Comparison of ENCODE assay signal across 9 mouse cellular contexts in genomic region chr4:88356652-88357051, GRCm38 (mm10).
DNase-seq lines count a peak whose midpoint lies in the region; ATAC-seq and TF ChIP-seq lines count a peak whose summit lies in the region.
"Had no signal": no experiment of that assay in that cellular context is flagged by ENCODE, and none has a peak within 500 bp of the region (broad histone marks: within the 10 kb centered on the region; RNA-seq: fewer than 3 reads in every experiment).

No protein-coding gene starts in this region.

- WGBS in heart, adult 2 months: 72% methylated on average over 2 of the region's 2 CpGs
- 54% methylated on average over 2 of the region's 2 CpGs for WGBS in heart, embryonic 12.5 days
- 64% methylated on average over 2 of the region's 2 CpGs for WGBS in midbrain, postnatal 0 days
- 73% methylated on average over 2 of the region's 2 CpGs for WGBS in midbrain, embryonic 13.5 days

- intact Hi-C loops in heart, adult 2 months (cut with DNase I): no loop called here

- H3K36me3 ChIP-seq in heart, adult 2 months (ENCODE audit: control insufficient read depth, insufficient read depth, low read length): no peaks in the 10 kb centered on the region
- H3K36me3 ChIP-seq in heart, embryonic 12.5 days: 0 out of 2 replicates have a peak, but pooled peaks cover 4% of the 10 kb centered on the region
- H3K36me3 ChIP-seq in midbrain, postnatal 0 days (ENCODE audit: insufficient read depth, low read length): no peaks in the 10 kb centered on the region; the same call in 1 of the 2 replicates
- no peaks in the 10 kb centered on the region; the same call in 1 of the 2 replicates for H3K36me3 ChIP-seq in midbrain, embryonic 13.5 days
- H3K36me3 ChIP-seq: midbrain, embryonic 15.5 days had no signal

- TF ChIP-seq CTCF in heart, adult 2 months (IDR thresholded peaks at IDR 0.05): peak; percentile 45
- TF ChIP-seq CTCF in midbrain, postnatal 0 days (IDR thresholded peaks at IDR 0.05): peak; percentile 50

- no peaks in the 10 kb centered on the region for H3K27me3 ChIP-seq in heart, adult 2 months (ENCODE audit: control insufficient read depth, insufficient read depth, low read length)
- H3K27me3 ChIP-seq in heart, embryonic 12.5 days (replicated peaks): no peaks in the 10 kb centered on the region
- H3K27me3 ChIP-seq in midbrain, postnatal 0 days (ENCODE audit: insufficient read depth, low read length): no peaks in the 10 kb centered on the region
- no peaks in the 10 kb centered on the region for H3K27me3 ChIP-seq in midbrain, embryonic 13.5 days
- H3K27me3 ChIP-seq: midbrain, embryonic 15.5 days had no signal

- no peaks in the 10 kb centered on the region for H3K4me1 ChIP-seq in heart, adult 2 months (ENCODE audit: control insufficient read depth, insufficient read depth, low read length)
- H3K4me1 ChIP-seq in heart, embryonic 12.5 days (replicated peaks): no peaks in the 10 kb centered on the region
- H3K4me1 ChIP-seq in midbrain, postnatal 0 days (ENCODE audit: insufficient read depth, low read length): no peaks in the 10 kb centered on the region
- peaks cover 3% of the 10 kb centered on the region; the same call in 1 of the 2 replicates for H3K4me1 ChIP-seq in midbrain, embryonic 13.5 days (replicated peaks)
- H3K4me1 ChIP-seq: midbrain, embryonic 15.5 days had no signal

- H3K79me2 ChIP-seq in heart, adult 2 months (replicated peaks; ENCODE audit: control insufficient read depth, insufficient read depth, low read length): no peaks in the 10 kb centered on the region

- TF ChIP-seq EP300 in heart, adult 2 months (IDR thresholded peaks at IDR 0.05; ENCODE audit: insufficient read depth, low read depth, low read length): no peak

- no peak for TF ChIP-seq POLR2A in heart, adult 2 months (IDR thresholded peaks at IDR 0.05; ENCODE audit: insufficient read depth, low read depth, low read length)

- no peak for ATAC-seq in heart, embryonic 12.5 days (ENCODE audit: insufficient number of reproducible peaks, low FRiP score)
- no peak for ATAC-seq in midbrain, postnatal 0 days (ENCODE audit: low FRiP score)
- ATAC-seq in midbrain, embryonic 13.5 days: no peak
- peak; percentile 71 for ATAC-seq in granulocyte monocyte progenitor cell, adult 5-6 weeks (replicated peaks; ENCODE audit: poor library complexity, severe bottlenecking)
- ATAC-seq: midbrain, embryonic 15.5 days had no signal

- H3K9ac ChIP-seq in heart, adult 2 months (ENCODE audit: low read depth, low read length): no peak overlapping the region
- no peak overlapping the region for H3K9ac ChIP-seq in heart, embryonic 12.5 days
- no peak overlapping the region for H3K9ac ChIP-seq in midbrain, postnatal 0 days (replicated peaks; ENCODE audit: low read length, poor library complexity, severe bottlenecking)
- H3K9ac ChIP-seq in midbrain, embryonic 13.5 days (replicated peaks): no peak overlapping the region
- H3K9ac ChIP-seq: midbrain, embryonic 15.5 days had no signal

- no peak overlapping the region for H3K4me2 ChIP-seq in heart, embryonic 12.5 days
- H3K4me2 ChIP-seq in midbrain, postnatal 0 days (ENCODE audit: low read depth, low read length, poor library complexity, severe bottlenecking): no peak overlapping the region
- no peak overlapping the region for H3K4me2 ChIP-seq in midbrain, embryonic 13.5 days (replicated peaks)
- H3K4me2 ChIP-seq: midbrain, embryonic 15.5 days had no signal

- no peak for DNase-seq in heart, adult 2 months
- DNase-seq in midbrain, postnatal 0 days (ENCODE audit: low spot score): no peak
- DNase-seq in thymus, postnatal 25 days: peak; percentile 16
- DNase-seq in T-cell, adult 2 months (ENCODE audit: low spot score): no peak
- no peak for DNase-seq in testis, postnatal 14 days (ENCODE audit: low spot score)

- no peaks in the 10 kb centered on the region for H3K9me3 ChIP-seq in heart, embryonic 12.5 days (replicated peaks)
- H3K9me3 ChIP-seq in midbrain, postnatal 0 days (ENCODE audit: low read length): no peaks in the 10 kb centered on the region
- H3K9me3 ChIP-seq in midbrain, embryonic 13.5 days: no peaks in the 10 kb centered on the region
- H3K9me3 ChIP-seq: midbrain, embryonic 15.5 days had no signal

- no peak overlapping the region for H3K4me3 ChIP-seq in heart, adult 2 months
- no peak overlapping the region for H3K4me3 ChIP-seq in heart, embryonic 12.5 days
- H3K4me3 ChIP-seq in midbrain, postnatal 0 days (ENCODE audit: low read depth, low read length): no peak overlapping the region
- no peak overlapping the region for H3K4me3 ChIP-seq in midbrain, embryonic 13.5 days (replicated peaks)
- H3K4me3 ChIP-seq: midbrain, embryonic 15.5 days had no signal

- H3K27ac ChIP-seq in heart, adult 2 months: no peak overlapping the region
- no peak overlapping the region for H3K27ac ChIP-seq in heart, embryonic 12.5 days (ENCODE audit: poor library complexity, severe bottlenecking)
- H3K27ac ChIP-seq in midbrain, postnatal 0 days (ENCODE audit: low read depth, low read length): no peak overlapping the region
- H3K27ac ChIP-seq in midbrain, embryonic 13.5 days: no peak overlapping the region
- H3K27ac ChIP-seq: midbrain, embryonic 15.5 days had no signal
